Mouse (Mus musculus): ENCODE measurements at regions not wholly inside any gene's neighbourhood (a gene's known extent, or its start where the extent isn't known, plus 50 kb on each side); places are given as distances from the start of the nearest gene placed in this dataset.
A peak's percentile ranks its signal among the peaks of the same experiment; 100 is the strongest.

DNA sequence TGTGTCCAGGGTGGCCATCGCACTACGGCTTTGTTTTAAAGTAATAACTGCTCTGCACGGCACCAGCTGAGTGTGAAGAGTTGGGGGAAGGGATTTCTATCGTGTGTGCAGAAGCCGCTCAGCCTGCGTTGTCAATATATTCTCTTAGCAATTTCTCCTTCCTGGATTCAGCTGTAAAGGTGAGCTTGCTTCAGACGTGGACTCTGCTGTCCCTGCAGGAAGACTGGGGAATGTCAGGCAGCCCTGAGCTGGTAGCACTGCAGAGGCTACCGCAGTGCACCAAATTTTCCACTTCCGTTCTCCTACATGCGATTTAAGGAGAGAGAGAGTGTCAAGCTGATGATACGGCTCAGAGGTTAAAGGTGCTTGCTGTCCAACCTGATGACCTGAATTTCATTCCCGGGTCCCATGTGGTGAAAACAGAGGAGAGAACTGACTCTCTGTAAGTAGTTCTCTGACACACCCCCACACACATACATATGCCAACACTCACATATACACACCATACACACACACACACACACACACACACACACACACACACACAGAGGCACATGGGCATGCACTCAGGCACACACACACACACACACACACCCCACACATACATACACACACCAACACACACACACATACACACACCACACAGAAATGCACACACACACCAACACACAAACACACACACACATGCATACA is 59.9 kb upstream of the Prelid3b start:
- peak; percentile 49 for DNase-seq

- no peak for DNase-seq
Measured at GRCm38 (mm10) chr2:174540717-174541116, 67.8 kb upstream of the Prelid3b start.

- no peak for DNase-seq
Measured at GRCm38 (mm10) chr2:174547207-174547606, 74.3 kb upstream of the Prelid3b start.

- no peak for DNase-seq
Measured at GRCm38 (mm10) chr2:174547701-174548100, 74.8 kb upstream of the Prelid3b start.

DNA sequence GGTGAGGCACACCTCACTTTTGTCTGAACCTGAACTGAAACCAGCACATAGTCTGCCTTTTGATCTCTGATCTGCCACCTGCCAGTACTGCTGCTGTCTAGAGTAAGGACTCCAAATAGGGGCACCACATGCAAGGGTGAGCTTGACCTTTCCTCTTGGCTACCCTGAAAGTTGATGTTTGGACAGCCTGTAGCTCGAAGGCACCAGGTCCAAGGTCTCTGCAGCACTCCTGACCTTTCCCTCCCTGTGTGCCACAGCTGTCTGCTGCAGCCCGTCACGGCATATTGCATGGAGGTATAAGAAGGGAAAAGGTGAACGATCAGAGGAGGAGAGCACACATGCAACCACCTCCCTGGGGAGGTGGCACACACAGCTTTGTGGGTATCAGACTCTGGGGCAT is 75.9 kb upstream of the Prelid3b start:
- no peak for DNase-seq

- no peak for DNase-seq
Measured at GRCm38 (mm10) chr2:174555778-174556177, 82.9 kb upstream of the Prelid3b start.

- DNase-seq = peak; percentile 18
Measured at GRCm38 (mm10) chr2:174561828-174562429, 81.4 kb upstream of the Zfp831 start.

- no peak for DNase-seq
Measured at GRCm38 (mm10) chr2:174563917-174564316, 79.4 kb upstream of the Zfp831 start.

- DNase-seq = no peak
Measured at GRCm38 (mm10) chr2:174564817-174565216, 78.5 kb upstream of the Zfp831 start.

- no peak for DNase-seq
Measured at GRCm38 (mm10) chr2:174565891-174566290, 77.4 kb upstream of the Zfp831 start.

DNA sequence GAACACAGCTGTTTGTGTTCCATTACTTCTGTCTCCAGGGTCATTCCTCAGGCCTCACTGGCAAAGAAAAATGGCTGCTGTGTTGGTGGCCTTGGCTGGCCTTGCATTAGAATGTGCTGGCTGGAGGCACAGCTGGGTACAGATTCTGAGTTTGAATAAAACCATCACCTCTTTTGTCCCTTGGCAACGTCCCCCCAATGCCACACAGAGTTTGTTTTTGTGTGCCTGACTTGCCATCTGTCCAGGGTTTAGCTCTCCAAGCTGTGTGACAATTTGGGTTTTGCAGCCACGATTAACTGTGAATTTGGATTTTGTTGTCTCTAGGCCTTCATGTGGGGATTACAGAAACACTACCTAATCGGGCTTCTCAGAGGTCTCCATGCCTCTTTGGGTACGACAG is 76.6 kb upstream of the Zfp831 start:
- no peak for DNase-seq

DNA sequence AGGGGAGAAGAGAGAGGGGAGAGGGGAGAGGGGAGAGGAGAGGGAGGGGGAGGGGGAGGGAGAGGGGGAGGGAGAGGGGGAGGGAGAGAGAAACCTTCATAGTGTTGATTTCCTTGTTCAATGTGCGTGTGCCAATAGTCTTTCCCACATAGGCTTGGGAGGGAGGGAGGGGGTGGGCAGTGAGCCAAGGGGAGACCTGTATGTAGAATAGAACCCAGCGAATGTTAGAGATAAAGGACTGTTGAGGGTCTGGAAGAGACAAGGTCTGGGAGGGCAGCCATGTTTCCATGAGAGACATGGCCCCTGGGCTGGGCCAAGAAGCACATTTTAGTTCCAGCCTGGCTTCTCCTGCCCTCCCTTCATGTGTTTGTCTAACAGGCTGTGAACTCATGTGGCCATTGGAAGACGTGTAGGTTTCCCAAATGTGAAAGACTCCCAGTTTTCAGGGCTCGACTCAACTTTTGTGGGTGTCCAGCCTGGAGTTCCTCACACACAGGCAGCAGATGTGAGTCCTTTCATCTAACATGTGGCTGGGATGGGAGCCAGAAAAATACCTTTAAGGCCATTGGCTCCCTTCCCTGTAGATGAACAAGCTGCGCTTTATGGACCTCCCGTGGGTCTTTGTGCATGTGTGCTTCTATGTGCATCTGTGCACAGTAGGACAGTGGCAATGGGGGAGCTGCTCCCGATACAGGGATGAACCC is 68.4 kb upstream of the Zfp831 start:
- no peak for DNase-seq

DNA sequence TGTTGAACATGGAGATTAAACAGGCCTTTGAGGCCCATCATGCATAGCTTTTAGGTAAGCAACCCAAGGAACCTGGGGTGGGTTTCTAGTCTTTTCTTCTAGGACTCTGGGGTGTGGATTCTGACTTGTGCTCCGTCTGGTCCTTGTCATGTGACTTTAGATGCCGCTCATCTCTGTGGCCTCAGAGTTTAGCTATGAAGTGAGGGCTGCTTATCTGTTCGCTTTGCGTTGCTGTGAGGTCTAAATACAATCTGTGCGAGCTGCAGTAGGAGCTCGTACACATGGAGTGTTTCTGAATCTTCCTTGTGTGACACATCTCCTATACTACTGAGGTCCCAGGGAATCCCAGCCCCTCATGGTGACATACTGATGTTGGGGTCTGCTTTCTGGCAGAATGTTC is 67.8 kb upstream of the Zfp831 start:
- no peak for DNase-seq

- no peak for DNase-seq
Measured at GRCm38 (mm10) chr2:174580906-174581703, 62.2 kb upstream of the Zfp831 start.

DNA sequence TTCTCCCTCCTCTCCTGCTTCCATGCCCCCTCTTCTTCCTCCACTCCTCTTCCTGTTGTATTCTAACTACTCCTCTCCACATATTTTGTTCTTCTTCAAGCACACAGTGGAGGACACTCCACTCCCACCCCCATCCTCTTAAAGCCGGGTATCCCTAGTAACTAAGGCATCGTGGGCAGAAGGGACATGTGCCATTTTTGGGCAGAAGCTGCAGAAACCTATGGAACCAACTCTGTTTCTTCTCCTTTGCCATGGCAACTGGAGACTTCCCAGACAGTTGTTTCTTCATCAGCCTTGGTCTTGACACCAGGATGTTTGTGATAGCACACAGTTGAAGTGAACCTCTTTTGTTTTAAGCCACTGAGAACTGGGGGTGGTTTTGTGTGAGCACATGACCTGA is 59.1 kb upstream of the Zfp831 start:
- no peak for DNase-seq
